Mouse (Mus musculus): ENCODE data around the gene Hsf4. TPM values are rescaled to one million over a fixed set of nuclear protein-coding genes. Genes with fewer than 3 reads are reported as not detected.

Hsf4 gene
- polyA plus RNA-seq, 1 experiment from 2014 or later: not detected

GRCm38 (mm10) chr8:105276292-105277120, 6.9 kb downstream of the Hsf4 start:
- WGBS: 3% methylated on average over 30 of the region's 30 CpGs
- H3K27ac ChIP-seq (ENCODE audit: low read depth, low read length): no peak overlapping the region
- H3K4me1 ChIP-seq (ENCODE audit: control insufficient read depth, insufficient read depth, low read length): 0 out of 2 replicates have a peak, but pooled peaks cover 2% of the 10 kb centered on the region
- no peaks in the 10 kb centered on the region for H3K36me3 ChIP-seq (ENCODE audit: control insufficient read depth, insufficient read depth, low read length)
- H3K27me3 ChIP-seq (ENCODE audit: control insufficient read depth, insufficient read depth, low read length): peaks cover 90% of the 10 kb centered on the region
- H3K9ac ChIP-seq (ENCODE audit: low read length): peak overlapping the region; percentile 53
- H3K4me2 ChIP-seq (ENCODE audit: low read depth): peak overlapping the region; percentile 63
- no peaks in the 10 kb centered on the region for H3K9me3 ChIP-seq (ENCODE audit: control insufficient read depth, low read length)
- peak; percentile 60 for ATAC-seq (ENCODE audit: insufficient read depth, low FRiP score, low TSS enrichment)
- H3K4me3 ChIP-seq (ENCODE audit: low read depth, low read length): peak overlapping the region; percentile 36
- peak; percentile 72 for DNase-seq (ENCODE audit: low spot score)

GRCm38 (mm10) chr8:105278911-105279334, 9.3 kb downstream of the Hsf4 start:
- Histone ChIP-seq H3K9me3 (ENCODE audit: control insufficient read depth, low read length) (no peaks in the 10 kb centered on the region), H3K4me2 (ENCODE audit: low read depth) (no peak overlapping the region), H3K36me3 (ENCODE audit: control insufficient read depth, insufficient read depth, low read length) (0 out of 2 replicates have a peak, but pooled peaks cover 4% of the 10 kb centered on the region), H3K9ac (ENCODE audit: low read length) (no peak overlapping the region), H3K4me3 (ENCODE audit: low read depth, low read length) (0 out of 2 replicates have a peak overlapping the region, but pooled peaks have one; percentile 7), H3K4me1 (ENCODE audit: control insufficient read depth, insufficient read depth, low read length) (0 out of 2 replicates have a peak, but pooled peaks cover 2% of the 10 kb centered on the region), H3K27me3 (ENCODE audit: control insufficient read depth, insufficient read depth, low read length) (peaks cover 68% of the 10 kb centered on the region), H3K27ac (ENCODE audit: low read depth, low read length) (no peak overlapping the region)
- 0 out of 2 replicates have a peak, but pooled peaks have one; percentile 2 for ATAC-seq (ENCODE audit: insufficient read depth, low FRiP score, low TSS enrichment)
- peak; percentile 33 for DNase-seq (ENCODE audit: low spot score)
- 3% methylated on average over 27 of the region's 28 CpGs for WGBS

- no peak for DNase-seq (ENCODE audit: low spot score)
- 0 out of 2 replicates have a peak, but pooled peaks cover 2% of the 10 kb centered on the region for H3K4me1 ChIP-seq (ENCODE audit: control insufficient read depth, insufficient read depth, low read length)
- H3K27me3 ChIP-seq (ENCODE audit: control insufficient read depth, insufficient read depth, low read length): peaks cover 52% of the 10 kb centered on the region
- H3K9ac ChIP-seq (ENCODE audit: low read length): no peak overlapping the region
- no peaks in the 10 kb centered on the region for H3K9me3 ChIP-seq (ENCODE audit: control insufficient read depth, low read length)
- H3K36me3 ChIP-seq (ENCODE audit: control insufficient read depth, insufficient read depth, low read length): 0 out of 2 replicates have a peak, but pooled peaks cover 4% of the 10 kb centered on the region
- no peak overlapping the region for H3K4me2 ChIP-seq (ENCODE audit: low read depth)
- WGBS: 65% methylated on average over 3 of the region's 3 CpGs
- ATAC-seq (ENCODE audit: insufficient read depth, low FRiP score, low TSS enrichment): no peak
- no peak overlapping the region for H3K4me3 ChIP-seq (ENCODE audit: low read depth, low read length)
- H3K27ac ChIP-seq (ENCODE audit: low read depth, low read length): no peak overlapping the region
Measured at GRCm38 (mm10) chr8:105280567-105280966, 11.0 kb downstream of the Hsf4 start.

DNA sequence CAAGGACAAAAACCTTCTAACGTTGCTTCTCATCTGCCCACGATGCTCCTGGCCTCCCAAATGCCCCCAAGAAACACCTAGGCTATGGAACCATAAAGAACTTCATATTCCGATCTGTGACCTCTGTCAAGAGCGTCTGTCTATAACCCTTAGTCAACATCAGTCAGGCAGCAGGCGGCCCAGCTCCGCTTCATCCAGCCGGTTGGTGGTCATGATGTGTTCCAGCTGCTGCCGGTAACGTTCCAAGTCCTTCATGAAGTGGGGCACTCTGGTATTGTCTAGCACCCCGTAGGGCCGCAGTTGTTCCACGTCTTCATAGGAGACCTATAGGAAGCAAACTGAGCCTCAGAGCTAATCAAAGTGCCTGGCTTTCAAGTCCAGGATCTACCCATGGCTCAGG, 12.2 kb downstream of the Hsf4 start:
- Histone ChIP-seq H3K36me3 (ENCODE audit: control insufficient read depth, insufficient read depth, low read length) (0 out of 2 replicates have a peak, but pooled peaks cover 4% of the 10 kb centered on the region), H3K9me3 (ENCODE audit: control insufficient read depth, low read length) (no peaks in the 10 kb centered on the region), H3K9ac (ENCODE audit: low read length) (no peak overlapping the region), H3K4me1 (ENCODE audit: control insufficient read depth, insufficient read depth, low read length) (no peaks in the 10 kb centered on the region), H3K27ac (ENCODE audit: low read depth, low read length) (no peak overlapping the region), H3K4me3 (ENCODE audit: low read depth, low read length) (no peak overlapping the region), H3K27me3 (ENCODE audit: control insufficient read depth, insufficient read depth, low read length) (peaks cover 40% of the 10 kb centered on the region), H3K4me2 (ENCODE audit: low read depth) (no peak overlapping the region)
- DNase-seq (ENCODE audit: low spot score) (no peak), ATAC-seq (ENCODE audit: insufficient read depth, low FRiP score, low TSS enrichment) (no peak)
- 82% methylated on average over 12 of the region's 12 CpGs for WGBS

- H3K9ac ChIP-seq (ENCODE audit: low read length): no peak overlapping the region
- H3K4me2 ChIP-seq (ENCODE audit: low read depth): no peak overlapping the region
- ATAC-seq (ENCODE audit: insufficient read depth, low FRiP score, low TSS enrichment): no peak
- DNase-seq (ENCODE audit: low spot score): no peak
- H3K36me3 ChIP-seq (ENCODE audit: control insufficient read depth, insufficient read depth, low read length): 0 out of 2 replicates have a peak, but pooled peaks cover 4% of the 10 kb centered on the region
- H3K27ac ChIP-seq (ENCODE audit: low read depth, low read length): no peak overlapping the region
- H3K27me3 ChIP-seq (ENCODE audit: control insufficient read depth, insufficient read depth, low read length): peaks cover 35% of the 10 kb centered on the region
- H3K4me3 ChIP-seq (ENCODE audit: low read depth, low read length): no peak overlapping the region
- WGBS: 85% methylated on average over 4 of the region's 4 CpGs
- H3K4me1 ChIP-seq (ENCODE audit: control insufficient read depth, insufficient read depth, low read length): no peaks in the 10 kb centered on the region
- H3K9me3 ChIP-seq (ENCODE audit: control insufficient read depth, low read length): no peaks in the 10 kb centered on the region
Measured at GRCm38 (mm10) chr8:105282239-105282638, 12.6 kb downstream of the Hsf4 start.

DNA sequence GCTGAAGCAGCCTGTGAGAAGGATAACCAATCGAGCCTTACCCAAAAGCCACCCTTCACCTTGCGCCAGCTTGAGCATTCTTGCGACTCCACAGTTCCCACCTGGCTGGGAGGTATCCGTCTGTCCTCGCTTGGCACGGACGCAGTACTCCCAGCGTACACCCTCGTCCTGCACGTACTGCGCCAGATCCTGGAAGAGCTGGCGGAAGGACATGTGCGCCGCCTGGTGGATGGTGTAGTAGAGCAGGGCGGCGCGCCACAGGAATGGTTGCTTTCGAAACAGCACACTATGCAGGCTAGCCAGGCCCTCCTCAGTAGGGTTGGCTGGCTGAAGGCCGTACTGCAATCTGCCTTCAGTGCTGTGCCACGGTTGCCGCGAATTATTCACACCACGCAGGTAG, 13.5 kb downstream of the Hsf4 start:
- ATAC-seq (ENCODE audit: insufficient read depth, low FRiP score, low TSS enrichment): peak; percentile 40; the same call in 1 of the 2 replicates
- H3K4me3 ChIP-seq (ENCODE audit: low read depth, low read length): no peak overlapping the region
- DNase-seq (ENCODE audit: low spot score): peak; percentile 64
- H3K36me3 ChIP-seq (ENCODE audit: control insufficient read depth, insufficient read depth, low read length): 0 out of 2 replicates have a peak, but pooled peaks cover 4% of the 10 kb centered on the region
- H3K9me3 ChIP-seq (ENCODE audit: control insufficient read depth, low read length): no peaks in the 10 kb centered on the region
- no peak overlapping the region for H3K27ac ChIP-seq (ENCODE audit: low read depth, low read length)
- H3K27me3 ChIP-seq (ENCODE audit: control insufficient read depth, insufficient read depth, low read length): peaks cover 27% of the 10 kb centered on the region
- no peak overlapping the region for H3K9ac ChIP-seq (ENCODE audit: low read length)
- H3K4me1 ChIP-seq (ENCODE audit: control insufficient read depth, insufficient read depth, low read length): no peaks in the 10 kb centered on the region
- 15% methylated on average over 21 of the region's 23 CpGs for WGBS
- no peak overlapping the region for H3K4me2 ChIP-seq (ENCODE audit: low read depth)

DNA sequence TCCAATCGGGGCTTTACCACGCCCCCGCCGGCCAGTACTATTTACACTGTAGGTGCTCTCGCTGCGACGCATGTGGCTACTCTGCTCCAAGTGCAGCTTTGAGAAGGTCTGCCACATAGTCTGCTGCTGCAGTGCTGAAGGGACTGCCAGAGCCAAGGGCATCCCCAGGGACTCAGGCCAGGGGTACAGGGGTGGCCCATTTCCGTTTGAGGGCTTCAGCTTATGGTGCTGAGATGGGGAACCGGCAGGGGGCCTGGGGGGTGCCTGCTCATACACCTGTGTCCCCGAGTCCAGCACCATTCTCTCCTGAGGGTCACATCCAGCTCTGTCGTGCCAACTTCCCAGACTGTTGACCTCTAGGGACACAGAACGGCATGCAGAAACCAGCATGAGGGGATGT, 15.9 kb downstream of the Hsf4 start:
- Histone ChIP-seq H3K27ac (ENCODE audit: low read depth, low read length) (no peak overlapping the region), H3K4me1 (ENCODE audit: control insufficient read depth, insufficient read depth, low read length) (0 out of 2 replicates have a peak, but pooled peaks cover 10% of the 10 kb centered on the region), H3K9me3 (ENCODE audit: control insufficient read depth, low read length) (no peaks in the 10 kb centered on the region), H3K27me3 (ENCODE audit: control insufficient read depth, insufficient read depth, low read length) (peaks cover 10% of the 10 kb centered on the region), H3K36me3 (ENCODE audit: control insufficient read depth, insufficient read depth, low read length) (0 out of 2 replicates have a peak, but pooled peaks cover 4% of the 10 kb centered on the region), H3K4me3 (ENCODE audit: low read depth, low read length) (no peak overlapping the region), H3K9ac (ENCODE audit: low read length) (no peak overlapping the region), H3K4me2 (ENCODE audit: low read depth) (no peak overlapping the region)
- ATAC-seq (ENCODE audit: insufficient read depth, low FRiP score, low TSS enrichment) (no peak), DNase-seq (ENCODE audit: low spot score) (no peak)
- WGBS: 44% methylated on average over 12 of the region's 12 CpGs

GRCm38 (mm10) chr8:105286907-105287306, 17.3 kb downstream of the Hsf4 start:
- 88% methylated on average over 4 of the region's 4 CpGs for WGBS
- Histone ChIP-seq H3K9me3 (ENCODE audit: control insufficient read depth, low read length) (no peaks in the 10 kb centered on the region), H3K27ac (ENCODE audit: low read depth, low read length) (no peak overlapping the region), H3K4me1 (ENCODE audit: control insufficient read depth, insufficient read depth, low read length) (0 out of 2 replicates have a peak, but pooled peaks cover 10% of the 10 kb centered on the region), H3K9ac (ENCODE audit: low read length) (no peak overlapping the region; the same call in 1 of the 2 replicates), H3K36me3 (ENCODE audit: control insufficient read depth, insufficient read depth, low read length) (0 out of 2 replicates have a peak, but pooled peaks cover 2% of the 10 kb centered on the region), H3K4me3 (ENCODE audit: low read depth, low read length) (no peak overlapping the region), H3K27me3 (ENCODE audit: control insufficient read depth, insufficient read depth, low read length) (peaks cover 11% of the 10 kb centered on the region), H3K4me2 (ENCODE audit: low read depth) (peak overlapping the region; percentile 7; the same call in 1 of the 2 replicates)
- DNase-seq (ENCODE audit: low spot score) (no peak), ATAC-seq (ENCODE audit: insufficient read depth, low FRiP score, low TSS enrichment) (no peak)

All from neural tube, embryonic 11.5 days (tissue).